8 mouse cellular contexts compared by ENCODE assay signal in the genomic region with DNA sequence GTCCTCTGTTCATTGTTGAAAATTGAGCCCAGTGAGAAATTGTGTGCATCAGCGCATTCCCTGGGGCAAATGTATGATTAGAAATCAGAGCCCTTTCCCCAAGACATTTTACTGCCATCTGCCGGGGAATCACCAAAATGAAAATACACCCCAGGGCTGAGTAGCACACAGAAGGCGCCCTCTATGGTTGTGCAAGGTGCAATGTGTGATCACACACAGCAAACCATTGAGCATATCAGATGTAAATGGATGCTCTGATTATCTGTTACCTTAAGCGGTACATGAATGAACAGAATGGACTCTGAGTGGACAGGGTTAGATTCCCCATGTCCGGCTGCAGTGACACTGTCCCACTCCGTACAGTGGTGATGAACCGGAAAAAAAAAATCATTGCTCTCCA.
DNase-seq lines count a peak whose midpoint lies in the region; ATAC-seq lines count a peak whose summit lies in the region.

No protein-coding gene starts in this region.

- WGBS in midbrain, embryonic 12.5 days: 78% methylated on average over 7 of the region's 7 CpGs
- 83% methylated on average over 7 of the region's 7 CpGs for WGBS in midbrain, embryonic 16.5 days
- WGBS in hindbrain, embryonic 14.5 days: 74% methylated on average over 7 of the region's 7 CpGs
- 78% methylated on average over 7 of the region's 7 CpGs for WGBS in heart, embryonic 11.5 days (ENCODE audit: insufficient replicate concordance)

- H3K4me2 ChIP-seq in midbrain, embryonic 12.5 days (replicated peaks): no peak overlapping the region
- no peak overlapping the region for H3K4me2 ChIP-seq in midbrain, embryonic 16.5 days (ENCODE audit: low read length)
- no peak overlapping the region for H3K4me2 ChIP-seq in hindbrain, embryonic 14.5 days (replicated peaks)
- no peak overlapping the region for H3K4me2 ChIP-seq in heart, embryonic 11.5 days

- H3K27ac ChIP-seq in midbrain, embryonic 12.5 days (replicated peaks): no peak overlapping the region
- H3K27ac ChIP-seq in midbrain, embryonic 16.5 days (ENCODE audit: low read length): no peak overlapping the region
- H3K27ac ChIP-seq in hindbrain, embryonic 14.5 days: no peak overlapping the region
- no peak overlapping the region for H3K27ac ChIP-seq in heart, embryonic 11.5 days (ENCODE audit: low read depth, low read length)

- H3K9ac ChIP-seq in midbrain, embryonic 12.5 days (replicated peaks): no peak overlapping the region
- no peak overlapping the region for H3K9ac ChIP-seq in midbrain, embryonic 16.5 days (ENCODE audit: low read depth, low read length)
- no peak overlapping the region for H3K9ac ChIP-seq in hindbrain, embryonic 14.5 days
- H3K9ac ChIP-seq in heart, embryonic 11.5 days (ENCODE audit: low read depth, low read length): no peak overlapping the region

- H3K4me1 ChIP-seq in midbrain, embryonic 12.5 days: no peaks in the 10 kb centered on the region; the same call in 1 of the 2 replicates
- H3K4me1 ChIP-seq in midbrain, embryonic 16.5 days (ENCODE audit: control insufficient read depth, insufficient read depth, low read length): no peaks in the 10 kb centered on the region
- no peaks in the 10 kb centered on the region for H3K4me1 ChIP-seq in hindbrain, embryonic 14.5 days (replicated peaks; ENCODE audit: control insufficient read depth, insufficient read depth, low read length)
- H3K4me1 ChIP-seq in heart, embryonic 11.5 days (ENCODE audit: control insufficient read depth, insufficient read depth, low read length): no peaks in the 10 kb centered on the region

- H3K27me3 ChIP-seq in midbrain, embryonic 12.5 days: no peaks in the 10 kb centered on the region
- H3K27me3 ChIP-seq in midbrain, embryonic 16.5 days (ENCODE audit: control insufficient read depth, insufficient read depth, low read depth, low read length): no peaks in the 10 kb centered on the region
- no peaks in the 10 kb centered on the region for H3K27me3 ChIP-seq in hindbrain, embryonic 14.5 days (ENCODE audit: control insufficient read depth, insufficient read depth, low read length)
- no peaks in the 10 kb centered on the region for H3K27me3 ChIP-seq in heart, embryonic 11.5 days (ENCODE audit: control insufficient read depth, insufficient read depth, low read length)

- no peak overlapping the region for H3K4me3 ChIP-seq in midbrain, embryonic 12.5 days
- H3K4me3 ChIP-seq in midbrain, embryonic 16.5 days (ENCODE audit: low read depth, low read length): no peak overlapping the region
- no peak overlapping the region for H3K4me3 ChIP-seq in hindbrain, embryonic 14.5 days (replicated peaks; ENCODE audit: low read length)
- no peak overlapping the region for H3K4me3 ChIP-seq in heart, embryonic 11.5 days (ENCODE audit: low read depth, low read length)

- peak; percentile 21 to 78 for DNase-seq in adrenal gland, adult (ENCODE audit: inconsistent age in 2 of 2, low spot score in 1 of 2)
- no peak for DNase-seq in adrenal gland, postnatal 4 days (ENCODE audit: low spot score in 2 of 2)
- DNase-seq in hindbrain, embryonic 14.5 days (ENCODE audit: low spot score): no peak
- peak; percentile 5 for DNase-seq in left cerebral cortex, postnatal 4 days
- peak; percentile 5 for DNase-seq in right cerebral cortex, postnatal 4 days

- H3K9me3 ChIP-seq in midbrain, embryonic 12.5 days: no peaks in the 10 kb centered on the region
- no peaks in the 10 kb centered on the region for H3K9me3 ChIP-seq in midbrain, embryonic 16.5 days (replicated peaks; ENCODE audit: control insufficient read depth, low read length, poor library complexity, severe bottlenecking)
- H3K9me3 ChIP-seq in hindbrain, embryonic 14.5 days (ENCODE audit: control insufficient read depth, low read length): no peaks in the 10 kb centered on the region
- no peaks in the 10 kb centered on the region for H3K9me3 ChIP-seq in heart, embryonic 11.5 days (replicated peaks; ENCODE audit: control insufficient read depth, low read length)

- no peaks in the 10 kb centered on the region for H3K36me3 ChIP-seq in midbrain, embryonic 12.5 days
- H3K36me3 ChIP-seq in midbrain, embryonic 16.5 days (ENCODE audit: control insufficient read depth, insufficient read depth, low read length): no peaks in the 10 kb centered on the region
- no peaks in the 10 kb centered on the region for H3K36me3 ChIP-seq in hindbrain, embryonic 14.5 days (replicated peaks; ENCODE audit: control insufficient read depth, insufficient read depth)
- no peaks in the 10 kb centered on the region for H3K36me3 ChIP-seq in heart, embryonic 11.5 days (ENCODE audit: control insufficient read depth, insufficient read depth, low read length)

- peak; percentile 44; the same call in 1 of the 2 replicates for ATAC-seq in midbrain, embryonic 12.5 days (ENCODE audit: low FRiP score, low read depth)
- no peak for ATAC-seq in midbrain, embryonic 16.5 days
- peak; percentile 40; the same call in 1 of the 2 replicates for ATAC-seq in hindbrain, embryonic 14.5 days (ENCODE audit: low FRiP score)
- ATAC-seq in heart, embryonic 11.5 days (replicated peaks; ENCODE audit: insufficient number of reproducible peaks, low FRiP score, low TSS enrichment): no peak

- intact Hi-C loops in left cerebral cortex, postnatal 4 days (cut with DNase I): loop anchor here (5.0 kb wide), 1 partner anchor 172 kb away; a partner anchor contains a TSS

Comparison
In these comparisons a context has a peak if more than half of its experiments do, and no peak if none do; other contexts are left out.
1. DNase-seq: peak in adrenal gland, adult (2 of 2), left cerebral cortex, postnatal 4 days (single experiment) and right cerebral cortex, postnatal 4 days (single experiment); none in adrenal gland, postnatal 4 days (0 of 2) and hindbrain, embryonic 14.5 days (single experiment).
2. ATAC-seq: peak in midbrain, embryonic 12.5 days (single experiment) and hindbrain, embryonic 14.5 days (single experiment); none in midbrain, embryonic 16.5 days (single experiment) and heart, embryonic 11.5 days (single experiment).